Mouse (Mus musculus) adrenal gland, adult (tissue): ENCODE measurements around the gene Svop.

Source experiments
- DNase-seq, 2 experiments: peaks; one replicate each; pipeline ENCODE4 v3.0.0; 2022 to 2023; ENCODE audit warnings: low spot score in 1 of 2; ENCODE audit not compliant: inconsistent age in 2 of 2

Gene Svop

DNA sequence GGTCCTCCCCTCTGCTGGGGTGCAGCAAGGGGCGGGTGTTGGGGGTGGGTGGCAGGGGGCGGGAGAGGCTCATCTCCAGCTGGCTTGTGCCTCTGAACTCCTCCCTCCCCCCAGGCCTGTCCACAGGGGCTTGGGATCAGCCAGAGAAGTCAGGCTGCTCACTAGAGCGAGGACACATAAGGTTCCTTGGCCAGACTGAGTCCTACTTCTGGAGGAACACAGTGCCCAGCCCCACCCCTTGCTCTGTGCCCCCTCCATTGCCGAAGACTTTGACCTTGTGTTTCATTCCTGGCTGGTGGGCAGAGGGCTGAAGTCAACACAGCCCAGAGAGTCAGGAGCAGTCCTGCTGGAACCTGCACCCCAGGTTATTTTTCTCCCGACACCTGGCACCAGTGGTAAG lies 87.8 kb downstream of the Svop start, which contains the start of gene Dao:
TSS of gene Dao (plus strand) at position 162 of the 400 bp plus-strand sequence.
- no peak for DNase-seq

DNA sequence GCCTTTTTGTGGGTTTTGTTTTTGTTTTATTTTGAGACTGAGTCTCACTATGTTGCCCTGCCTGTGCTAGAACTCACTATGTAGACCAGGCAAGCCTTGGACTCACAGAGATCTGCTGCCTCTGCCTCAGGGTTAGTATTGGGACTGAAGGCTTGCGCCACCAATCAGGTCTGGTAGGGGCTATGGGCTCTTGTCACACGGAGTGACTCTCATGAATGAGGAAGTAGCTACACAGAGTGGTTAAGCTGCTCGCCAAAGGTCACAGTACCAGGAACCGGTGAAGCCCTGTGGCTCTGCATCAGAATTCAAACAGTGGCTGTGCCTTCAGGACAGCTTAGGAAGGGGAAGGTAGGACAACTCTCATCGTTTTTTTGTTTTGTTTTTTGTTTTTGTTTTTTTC lies 92.0 kb downstream of the Svop start:
- peak in 1 of 2 experiments; percentile 23 for DNase-seq

DNA sequence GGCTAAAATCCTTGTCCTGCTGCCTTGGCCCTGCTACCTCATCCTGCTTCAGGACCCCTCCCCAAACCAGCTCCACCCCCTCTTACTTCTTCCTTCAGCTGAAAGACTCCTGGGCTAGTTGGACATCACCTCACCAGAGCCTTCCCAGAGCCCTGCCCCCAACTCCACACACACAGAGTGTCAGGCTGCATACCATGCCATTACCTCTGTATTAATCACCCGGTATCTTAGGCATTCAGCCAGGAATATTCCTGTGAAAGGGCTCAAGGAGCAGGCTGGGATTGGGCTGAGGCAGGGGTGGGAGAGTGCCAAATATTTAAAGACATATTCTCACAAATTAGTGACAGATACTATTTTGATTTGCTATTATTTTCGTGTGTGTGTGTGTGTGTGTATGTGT lies 94.9 kb downstream of the Svop start:
- no peak for DNase-seq

DNA sequence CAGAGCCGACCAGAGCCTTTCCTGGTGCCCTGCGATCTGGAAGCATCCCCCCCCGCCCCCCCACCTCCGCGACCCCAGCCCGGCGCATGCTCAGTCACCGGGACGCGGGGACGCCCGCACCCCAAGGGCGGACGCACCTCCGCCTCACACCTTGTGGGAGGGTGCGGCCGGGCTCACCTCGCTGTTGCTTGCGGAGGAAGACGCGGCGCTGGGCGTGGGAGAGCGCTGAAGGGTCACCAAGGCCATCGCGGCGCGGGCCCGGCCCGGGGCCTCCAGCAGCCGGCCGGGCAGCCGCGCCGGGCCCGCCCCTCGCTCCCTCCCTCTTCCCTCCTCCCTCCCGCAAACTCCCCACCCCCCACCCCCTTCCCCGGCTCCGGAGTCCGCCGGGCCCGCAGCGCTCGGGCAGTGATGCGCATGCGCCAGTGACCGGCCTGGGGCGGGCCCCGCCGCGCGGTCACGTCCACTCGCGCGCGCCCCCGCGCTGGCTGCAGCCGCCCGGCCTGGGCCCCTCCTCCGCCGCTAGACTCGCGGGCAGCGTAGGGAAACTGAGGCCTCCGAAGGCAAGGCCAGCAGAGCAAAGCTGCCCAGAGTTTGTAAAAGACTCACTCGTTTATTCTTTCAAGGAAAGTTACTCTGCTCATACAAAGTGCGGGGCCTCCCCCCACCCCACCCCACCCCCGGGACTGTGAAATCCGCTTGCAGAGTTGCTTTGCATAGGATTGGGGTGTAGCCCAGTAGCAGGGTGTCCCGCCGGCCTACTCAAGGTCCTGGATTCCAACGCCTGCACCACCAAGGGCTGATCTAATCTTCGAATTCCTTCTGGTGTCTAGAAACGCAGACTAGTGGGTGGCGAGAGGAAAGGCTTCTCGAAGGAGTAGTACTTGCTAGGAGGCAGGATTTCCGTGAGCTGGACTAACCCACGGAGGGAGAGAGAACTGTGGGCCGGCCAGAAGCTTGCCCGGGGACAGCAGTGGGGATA lies 97.6 kb downstream of the Svop start, which contains the start of gene Ssh1:
TSS of gene Ssh1 (minus strand) at position 408 of the 979 bp plus-strand sequence.
- DNase-seq, result peak; percentile 94 to 97

DNA sequence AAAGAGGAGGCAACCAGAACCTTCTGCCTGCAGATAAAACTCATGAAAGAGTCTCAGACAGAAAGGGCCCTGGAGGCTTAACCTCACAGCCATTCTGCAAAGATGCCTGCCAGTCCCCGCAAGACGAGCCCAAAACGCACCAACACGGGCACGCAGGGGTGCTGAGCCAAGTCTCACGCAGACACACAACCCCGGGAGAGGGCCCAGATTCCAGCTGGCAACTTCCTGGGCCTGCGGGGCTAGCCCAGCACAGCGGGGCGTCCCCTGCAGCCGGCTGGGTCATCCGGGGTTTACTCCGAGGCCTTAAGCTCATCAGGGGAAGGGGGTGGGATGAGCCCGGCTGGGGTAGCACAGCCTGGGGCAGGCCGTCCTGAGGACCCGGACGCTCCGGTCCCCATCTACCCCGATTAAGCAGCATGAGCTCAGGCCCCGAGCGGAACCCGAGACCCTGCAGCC lies 98.3 kb downstream of the Svop start:
- peak; percentile 64 to 85 for DNase-seq

DNA sequence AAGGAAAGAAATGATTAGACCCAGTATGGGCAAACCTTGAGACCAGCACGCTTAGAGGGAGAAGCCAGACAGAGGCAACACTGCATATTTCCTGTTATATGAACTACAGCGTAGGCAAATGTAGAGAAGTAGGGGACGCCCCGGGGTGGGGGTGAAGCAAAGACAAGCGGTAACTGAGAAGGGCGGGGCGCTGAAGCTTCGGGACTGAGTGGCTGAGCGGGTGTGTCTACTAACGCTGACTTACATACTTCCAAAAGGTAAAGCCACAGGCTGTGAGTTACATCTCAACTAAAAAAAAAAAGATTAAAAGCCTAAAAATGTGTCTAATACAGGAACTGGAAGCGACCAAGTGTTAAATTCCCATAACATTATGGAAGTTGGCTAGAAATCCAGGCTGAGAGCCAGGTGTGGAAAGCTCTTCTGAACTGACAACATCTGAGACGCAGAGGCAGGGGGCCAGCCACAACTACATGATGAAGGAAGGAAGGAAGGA lies 99.0 kb downstream of the Svop start:
- peak in 1 of 2 experiments; percentile 59 for DNase-seq

DNA sequence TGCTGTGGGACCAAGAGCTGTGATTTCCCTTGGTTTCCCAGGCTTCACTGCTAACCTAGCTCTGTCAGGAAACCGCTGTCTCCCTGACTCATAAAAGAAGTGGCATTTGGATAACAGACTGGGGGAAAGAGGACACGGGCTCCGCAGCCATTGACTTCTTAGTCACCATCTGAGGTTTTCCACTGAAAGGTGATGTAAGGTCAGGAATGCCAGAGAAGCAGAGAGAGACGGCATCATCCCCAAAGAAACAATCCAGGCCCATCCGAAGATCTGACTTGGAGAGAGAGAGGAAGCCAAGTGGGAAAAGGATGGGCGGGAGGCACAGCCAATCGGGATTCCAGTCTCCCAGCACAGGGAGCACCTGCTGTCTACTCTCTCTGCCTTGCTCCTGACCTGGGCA lies 100.2 kb downstream of the Svop start:
- peak; percentile 59 to 73 for DNase-seq

DNA sequence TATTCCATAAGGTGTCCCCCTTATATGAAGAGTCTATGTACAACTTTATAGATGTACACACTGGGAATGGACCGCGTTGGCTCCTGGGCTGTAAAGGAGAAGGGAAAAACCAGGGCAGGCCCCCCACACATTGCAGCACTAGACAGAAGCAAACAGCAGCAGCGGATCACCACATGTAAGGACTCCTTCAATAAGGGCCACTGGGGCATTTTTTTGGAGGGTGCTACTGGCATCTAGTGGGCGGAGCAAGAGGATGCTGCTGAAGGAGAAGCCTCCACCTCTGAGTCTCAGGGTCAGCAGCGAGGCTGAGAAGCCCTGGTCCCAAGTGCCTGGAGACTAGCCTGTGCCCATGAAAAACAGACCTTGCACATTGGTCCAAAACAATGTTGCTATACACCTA lies 100.8 kb downstream of the Svop start:
- DNase-seq, result peak in 1 of 2 experiments; percentile 36

DNA sequence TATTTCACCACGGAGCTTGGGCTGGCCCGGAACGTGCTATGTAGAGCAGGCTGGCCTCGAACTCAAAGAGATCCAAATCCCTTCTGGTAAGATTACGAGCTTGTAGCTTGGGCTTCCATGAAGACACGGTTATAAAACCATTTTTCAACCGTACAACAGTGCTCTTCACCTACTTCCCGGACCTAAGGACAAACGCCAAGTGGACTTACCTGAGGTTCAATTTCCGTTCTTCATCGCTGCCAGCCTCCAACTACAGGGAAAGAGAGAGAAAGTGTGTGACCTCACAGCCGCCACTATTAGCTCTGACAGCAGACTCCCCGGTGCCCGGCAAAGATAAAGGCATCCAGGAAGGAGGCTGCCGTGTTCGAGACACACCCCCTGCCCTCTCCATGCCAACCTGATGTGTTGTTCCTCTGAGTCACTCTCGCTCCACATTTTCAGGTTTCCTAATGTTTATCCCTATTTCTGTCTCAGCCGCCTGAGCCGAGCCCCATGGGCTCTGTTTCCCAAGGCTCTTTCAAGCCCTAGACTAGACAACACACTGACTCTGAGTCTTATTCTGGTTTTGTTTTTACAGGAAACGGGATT lies 101.8 kb downstream of the Svop start:
- DNase-seq, result peak; percentile 54 to 70

DNA sequence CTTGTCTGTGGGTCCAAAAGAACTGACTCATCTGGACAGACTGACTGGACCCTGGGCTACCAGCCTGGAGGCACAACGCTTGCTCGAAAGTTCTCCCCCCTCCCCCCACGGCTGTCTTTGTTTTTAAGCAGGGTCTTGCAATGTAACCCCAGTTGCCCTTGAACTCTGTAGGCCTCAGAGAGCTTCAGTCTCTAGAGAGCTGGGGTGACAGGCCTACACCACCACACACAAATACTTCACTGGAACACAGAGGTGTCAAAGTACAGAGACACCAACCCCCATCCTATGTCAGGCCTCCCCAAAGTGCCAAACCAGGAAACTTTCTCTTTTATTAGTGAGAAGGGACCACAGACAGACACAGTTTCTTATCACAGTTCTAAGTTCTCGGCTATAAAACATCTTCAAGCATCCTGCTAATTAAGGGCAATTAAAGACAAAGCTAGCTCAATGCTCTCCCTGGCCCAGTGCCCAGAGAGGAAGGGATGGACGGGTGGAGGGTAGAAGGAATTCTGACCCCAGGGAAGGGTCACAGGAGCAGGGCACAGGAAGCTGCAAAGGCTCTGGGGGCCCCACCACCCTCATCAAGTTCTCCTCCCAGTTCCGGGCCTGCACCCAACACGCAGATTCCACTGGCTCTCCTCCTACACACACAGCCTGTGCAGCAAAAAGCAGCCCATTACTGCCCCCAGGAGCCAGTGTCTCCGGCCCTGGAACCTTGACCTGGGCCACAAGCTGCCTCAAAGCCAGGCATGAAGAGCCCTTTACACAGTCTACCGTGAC lies 105.0 kb downstream of the Svop start:
- peak; percentile 47 to 62 for DNase-seq

DNA sequence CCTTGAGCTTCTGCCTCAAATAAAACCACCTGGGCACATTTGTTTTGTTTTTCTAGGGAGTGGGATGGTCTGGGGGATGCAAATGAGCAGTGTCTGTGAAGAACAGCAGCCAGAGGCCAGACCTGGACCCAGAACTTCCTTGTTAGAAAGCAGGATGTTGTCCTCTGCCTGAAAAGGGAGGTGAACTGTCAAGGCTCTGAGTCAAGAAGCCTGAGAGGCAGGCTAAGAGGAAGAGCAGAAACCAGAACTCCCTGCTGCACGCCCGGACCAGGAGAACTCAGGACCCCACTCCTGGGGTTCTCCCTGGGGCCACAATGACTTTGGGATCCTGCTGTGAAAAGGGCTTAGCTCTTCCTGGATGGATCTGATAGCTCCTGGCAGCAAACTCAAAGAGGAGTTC lies 105.6 kb downstream of the Svop start:
- peak in 1 of 2 experiments; percentile 35 for DNase-seq

DNA sequence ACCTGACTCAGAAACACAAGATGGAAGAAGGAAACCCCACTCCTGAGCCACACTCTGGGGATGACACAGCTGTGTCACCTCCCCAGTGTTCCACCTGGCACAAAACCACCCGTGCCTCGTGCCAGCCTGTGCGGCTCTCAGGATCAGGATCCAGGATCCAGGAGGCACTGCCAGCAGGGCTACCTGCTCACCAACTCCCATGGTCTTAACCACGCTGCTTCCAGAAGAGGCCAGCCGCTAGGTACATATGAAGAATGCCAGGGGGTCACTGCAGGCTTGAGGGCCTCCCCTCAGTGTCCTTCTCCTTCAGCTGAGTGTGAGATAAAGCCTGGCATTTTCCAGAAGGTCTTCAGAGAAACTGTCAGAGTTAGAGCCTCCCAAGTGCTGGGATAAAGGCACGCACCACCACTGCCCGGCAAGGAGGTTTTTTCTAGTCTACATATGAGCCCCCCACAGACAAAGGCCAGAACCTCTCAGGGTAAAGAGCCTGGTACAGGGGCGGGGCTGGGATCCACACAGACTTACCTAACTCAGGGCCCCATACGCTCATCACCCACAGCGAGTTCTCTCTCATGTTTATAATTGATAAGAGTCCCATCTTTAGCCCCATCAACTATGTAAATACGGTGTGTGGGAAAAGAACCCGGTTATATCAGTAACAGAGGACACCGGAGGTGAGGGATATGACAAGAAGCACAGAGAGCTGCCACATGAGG lies 107.2 kb downstream of the Svop start:
- no peak for DNase-seq

DNA sequence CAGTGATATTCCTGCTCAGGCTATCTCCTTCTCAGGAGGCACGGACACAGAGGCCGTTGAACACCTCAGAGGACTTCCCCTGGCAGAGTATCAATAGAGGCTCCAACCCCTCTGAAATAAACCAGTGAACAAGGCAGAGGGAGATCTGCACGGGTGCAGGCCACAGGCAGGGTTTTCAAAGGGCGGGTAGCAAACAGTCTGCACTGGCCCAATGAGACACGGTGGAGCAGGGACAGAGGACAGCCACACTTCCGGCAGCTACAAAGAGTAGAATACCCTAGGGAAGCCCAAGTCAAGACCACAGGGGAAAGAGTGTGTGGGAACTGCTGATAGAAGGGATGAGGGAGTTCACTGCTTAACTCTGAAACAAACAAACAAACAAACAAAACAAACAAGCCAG lies 107.8 kb downstream of the Svop start:
- no peak for DNase-seq

DNA sequence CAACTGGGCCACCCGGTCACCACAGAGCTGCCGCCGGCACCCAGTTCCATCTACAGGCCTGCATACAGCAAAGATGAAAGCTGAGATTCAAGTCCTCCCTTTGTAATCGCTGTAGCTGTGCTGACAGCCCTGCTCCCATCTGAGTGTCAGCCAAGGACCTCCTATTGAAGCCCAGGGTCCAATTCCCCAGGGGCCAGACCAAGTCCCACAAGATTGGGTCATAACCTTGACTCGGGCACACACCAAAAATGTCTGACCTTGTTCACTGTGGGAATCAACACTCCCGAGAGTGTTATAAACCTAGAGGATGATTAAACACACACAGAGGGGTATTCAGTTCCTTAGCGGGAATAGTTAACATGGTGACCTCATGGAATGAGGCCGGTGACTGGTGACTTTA lies 109.5 kb downstream of the Svop start:
- no peak for DNase-seq

DNA sequence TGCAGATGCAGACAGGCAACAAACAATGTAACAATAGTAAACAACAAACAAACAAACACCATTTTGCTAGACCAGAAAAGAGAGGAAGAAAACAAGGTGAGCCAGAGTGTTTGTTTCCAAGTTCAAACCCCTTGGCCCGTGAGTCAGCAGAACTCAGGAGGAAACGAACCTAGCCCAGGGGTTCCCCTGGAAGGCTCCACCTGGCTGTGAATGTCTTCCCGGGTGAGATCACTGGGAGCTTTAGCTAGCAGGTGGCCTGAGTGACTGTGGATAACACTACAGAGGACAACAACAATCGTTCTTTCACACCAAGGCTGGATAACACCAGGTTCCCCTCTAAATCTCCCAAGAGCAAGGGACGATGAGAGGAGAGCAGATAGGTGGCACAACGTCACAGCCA lies 110.2 kb downstream of the Svop start:
- no peak for DNase-seq

DNA sequence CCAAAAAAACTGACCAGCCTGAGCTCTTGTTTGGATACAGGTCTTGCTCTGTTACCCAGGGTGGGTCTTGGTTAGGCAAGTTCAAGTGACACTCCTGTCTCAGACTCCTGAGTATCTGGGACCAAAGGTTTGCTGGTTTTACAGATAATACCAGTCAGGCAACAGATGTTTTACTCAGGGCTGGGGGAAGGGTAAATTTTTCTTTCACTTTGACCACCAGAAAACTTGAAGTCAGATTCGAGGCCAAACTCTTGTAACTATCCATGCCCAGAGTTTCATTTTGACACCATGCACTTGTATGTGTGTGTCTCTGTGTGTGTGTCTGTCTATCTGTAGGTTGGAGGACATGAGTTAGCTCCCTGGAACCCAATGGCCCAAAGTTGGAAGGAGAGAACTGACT lies 110.9 kb downstream of the Svop start:
- DNase-seq, result no peak

DNA sequence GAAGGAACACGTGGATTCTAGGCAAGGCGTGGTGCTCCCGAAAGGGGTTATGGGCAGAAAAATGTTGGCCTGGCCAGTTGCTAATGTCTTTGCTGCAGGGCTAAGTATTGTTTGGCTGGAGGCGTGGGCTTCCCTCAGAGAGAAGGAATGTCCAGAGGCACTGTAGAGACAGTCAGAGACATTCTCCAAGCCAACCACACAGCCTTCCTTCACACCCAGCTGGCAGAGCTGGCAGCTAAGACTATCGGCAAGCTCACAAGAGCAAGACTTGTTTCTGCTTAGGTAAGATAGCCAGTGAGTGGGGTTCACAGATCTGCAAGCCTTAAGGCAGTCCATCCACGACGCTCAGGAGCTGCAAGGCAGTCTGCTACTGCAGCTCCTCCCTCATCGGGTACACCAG lies 114.1 kb downstream of the Svop start:
- no peak for DNase-seq
